Mouse (Mus musculus): ENCODE data around the gene Exph5.

GRCm38 (mm10) chr9:53328203-53328602 lies 26.7 kb downstream of the Exph5 start:
- no peak for TF ChIP-seq CTCF (IDR thresholded peaks at IDR 0.05)
- no peak for TF ChIP-seq EP300 (IDR thresholded peaks at IDR 0.05)
